Mouse (Mus musculus): ENCODE results near the gene Krt16.
"Not testable (repeated sequence)": the region's sequence is repeated elsewhere in the genome, so short reads cannot be mapped to it uniquely, and the experiment has no call there.

Krt16 gene

DNA sequence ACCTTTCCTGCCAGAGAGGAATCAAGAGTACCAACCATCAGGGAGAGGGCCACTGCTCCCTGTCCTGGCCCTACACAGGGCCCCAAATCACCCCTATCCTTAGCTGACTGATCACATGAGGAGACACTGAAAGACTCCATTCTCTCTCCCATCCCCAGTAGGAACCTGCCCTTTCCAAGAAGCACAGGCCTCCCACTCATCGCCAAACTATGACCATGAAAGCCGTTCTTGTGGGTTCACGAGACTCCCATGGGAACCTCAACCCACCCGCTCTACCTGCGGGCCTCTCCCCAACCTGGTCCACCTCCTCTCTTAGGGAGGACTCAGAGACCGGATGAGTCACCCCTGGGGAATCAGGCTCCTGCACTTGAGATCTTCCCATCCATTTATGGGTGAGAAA lies 6.8 kb upstream of the Krt16 start:
- DNase-seq, result no peak

DNA sequence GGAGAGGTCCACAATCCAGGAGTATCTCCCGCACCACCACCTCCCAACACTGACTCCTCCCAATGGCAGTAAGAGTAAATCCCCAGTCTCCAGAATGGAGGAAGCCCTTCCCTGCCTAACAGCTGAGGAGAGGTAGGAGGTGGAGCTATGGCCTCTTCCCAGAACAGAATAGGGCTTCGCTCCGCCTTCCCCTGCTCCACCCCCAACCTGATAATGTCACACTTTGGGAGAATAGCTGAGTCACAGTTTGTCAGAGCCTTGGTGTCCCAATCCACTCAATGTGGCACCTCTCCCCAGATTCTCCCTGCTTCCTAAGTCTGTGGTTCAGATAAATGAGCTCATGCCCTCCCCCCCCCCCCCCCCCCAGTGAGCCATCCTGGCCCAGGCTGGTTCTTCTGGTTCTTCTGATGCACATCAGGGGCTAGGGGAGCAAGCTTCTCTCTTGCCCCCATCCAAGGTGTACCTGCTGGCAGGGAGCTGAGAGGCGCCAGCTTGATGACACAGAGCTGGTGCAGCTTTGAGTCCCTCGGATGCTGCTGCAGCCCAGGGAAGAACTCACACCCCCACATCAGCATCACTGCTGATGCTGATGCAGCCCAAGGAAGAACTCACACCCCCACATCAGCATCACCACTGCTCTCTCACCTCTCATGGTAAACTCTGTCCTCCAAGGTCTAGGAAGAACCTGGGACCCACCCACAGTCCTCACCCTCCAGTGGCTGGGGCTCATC lies 5.8 kb upstream of the Krt16 start:
- DNase-seq, result no peak

DNA sequence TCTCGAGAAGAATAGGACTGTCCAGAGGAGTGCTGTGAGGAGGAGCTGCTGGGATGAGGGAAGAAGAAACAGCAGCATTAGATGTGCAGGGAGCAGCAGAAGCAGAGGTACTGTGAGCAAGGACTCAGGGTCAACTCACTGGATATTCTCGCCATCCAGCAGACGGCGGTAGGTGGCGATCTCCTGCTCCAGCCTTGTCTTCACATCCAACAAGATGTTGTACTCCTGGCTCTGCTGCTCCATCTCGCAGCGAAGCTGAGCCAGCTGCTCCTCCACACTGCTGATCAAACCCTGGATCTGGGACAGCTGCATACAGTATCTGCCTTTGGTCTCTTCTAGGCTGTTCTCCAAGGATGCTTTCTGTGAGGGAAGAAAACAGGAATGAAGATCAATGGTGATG lies 2.2 kb downstream of the Krt16 start:
- not testable (repeated sequence) for DNase-seq

DNA sequence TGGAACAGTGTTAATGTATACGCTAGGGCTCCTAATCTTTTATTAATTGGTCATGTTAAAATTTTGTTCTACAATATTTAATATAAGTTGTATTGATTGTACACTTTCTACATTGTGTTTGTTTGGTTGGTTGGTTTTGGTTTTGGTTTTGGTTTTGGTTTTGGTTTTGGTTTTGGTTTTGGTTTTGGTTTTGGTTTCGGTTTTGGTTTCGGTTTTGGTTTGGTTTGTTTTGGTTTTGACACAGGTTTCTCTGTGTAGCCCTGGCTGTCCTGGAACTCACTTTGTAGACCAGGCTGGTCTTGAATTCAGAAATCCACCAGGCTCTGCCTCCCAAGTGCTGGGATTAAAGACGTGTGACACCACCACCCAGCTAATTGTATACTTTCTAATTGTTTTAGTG lies 8.4 kb downstream of the Krt16 start:
- DNase-seq, result not testable (repeated sequence)

DNA sequence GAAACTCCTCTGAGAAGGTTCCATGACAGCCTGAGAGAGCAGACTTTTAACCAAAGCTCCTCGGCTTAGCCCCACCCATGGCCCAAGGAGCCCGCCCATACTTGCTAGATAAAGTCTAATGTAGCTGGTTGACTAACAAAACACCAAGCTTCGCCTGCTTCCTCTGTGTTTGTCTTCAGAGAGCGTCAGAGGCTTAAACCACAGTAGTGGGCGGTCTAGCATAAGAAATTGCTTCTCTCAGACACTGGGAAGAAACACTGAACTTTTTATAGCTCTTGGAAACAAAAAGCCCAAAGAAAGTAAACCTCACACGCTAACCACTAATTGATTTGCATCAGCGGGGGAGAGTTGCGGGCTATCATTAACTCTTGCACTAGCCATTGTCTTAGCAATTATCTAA lies 27.0 kb downstream of the Krt16 start:
- no peak for DNase-seq

DNA sequence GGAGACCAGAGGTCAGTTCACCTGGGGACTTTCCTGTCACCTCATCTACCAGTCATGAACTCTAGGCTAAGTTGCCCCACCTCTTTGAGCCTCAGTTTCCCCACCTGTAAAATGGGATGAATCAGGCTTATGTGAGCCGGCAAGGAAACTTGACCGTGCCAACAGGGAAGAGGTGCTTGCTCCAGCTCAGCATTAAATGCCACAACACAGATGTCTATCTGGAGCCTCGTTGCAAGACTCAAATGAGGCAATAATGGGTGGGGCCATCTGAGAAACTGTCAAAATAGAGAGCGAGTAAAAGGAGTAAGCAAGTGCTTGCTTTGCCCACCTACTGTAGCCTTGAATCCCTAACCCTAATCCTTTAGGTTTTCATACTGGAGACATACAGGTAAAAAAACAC lies 29.4 kb downstream of the Krt16 start:
- DNase-seq, result no peak

DNA sequence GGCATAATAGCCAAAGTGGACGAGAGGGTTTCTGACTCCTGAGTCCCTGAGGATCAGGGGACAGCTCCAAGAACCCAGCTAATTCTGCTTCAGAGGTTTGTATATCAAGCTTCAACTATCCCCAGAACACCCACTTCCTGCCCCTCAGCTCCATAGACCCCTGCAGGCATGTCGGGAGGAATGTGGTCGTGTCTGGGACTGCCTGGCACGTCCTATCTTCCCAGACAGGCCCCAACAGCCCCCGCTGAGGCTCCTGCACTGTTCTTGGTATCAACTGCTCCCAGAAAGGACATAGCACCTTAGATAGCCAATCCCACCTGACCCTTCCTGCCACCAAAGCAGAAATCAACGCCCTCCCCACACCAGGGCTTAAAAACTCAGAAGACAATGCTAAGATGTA lies 40.2 kb downstream of the Krt16 start:
- DNase-seq, result no peak

DNA sequence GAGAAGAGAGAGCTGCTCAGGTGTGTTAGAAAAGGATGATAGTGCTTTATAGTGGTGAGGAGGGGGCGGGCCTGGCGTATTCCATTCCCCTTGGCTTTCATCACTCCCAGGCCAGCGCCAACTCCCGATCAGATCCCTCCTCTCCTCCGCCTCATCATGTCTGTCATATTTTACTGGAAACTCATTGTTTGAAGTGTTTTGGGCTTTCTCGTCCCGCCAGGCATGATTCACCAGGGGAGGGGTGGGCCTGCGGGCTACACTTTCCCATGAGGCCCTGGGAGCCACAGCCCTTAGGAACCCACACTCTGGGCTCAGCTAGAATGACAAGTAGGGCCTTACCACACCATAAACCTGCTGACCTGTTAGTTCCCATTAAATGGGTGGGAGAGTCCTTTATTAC lies 41.2 kb downstream of the Krt16 start, which contains the start of gene Krt14:
TSS of gene Krt14 (minus strand) at position 51 of the 400 bp plus-strand sequence.
- no peak for DNase-seq

DNA sequence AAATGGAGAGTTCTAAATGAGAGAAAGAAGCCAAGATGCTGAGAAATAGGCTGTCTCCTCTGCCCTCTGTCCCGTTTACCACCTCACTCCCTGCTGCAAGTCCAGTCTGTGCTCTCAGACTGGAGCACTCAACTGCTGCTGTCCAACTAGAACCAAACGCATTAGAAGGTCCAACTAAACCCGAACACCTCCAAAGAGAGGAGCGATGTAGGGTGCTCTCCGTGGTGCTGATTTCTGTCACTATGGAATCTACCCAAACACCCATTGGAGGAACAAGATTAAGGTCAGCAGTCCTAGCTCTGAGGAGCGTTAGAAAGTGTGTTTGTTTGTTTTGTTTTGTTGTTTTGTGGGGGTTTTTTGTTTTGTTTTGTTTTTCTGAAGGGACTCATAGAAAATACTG lies 45.3 kb downstream of the Krt16 start:
- peak; percentile 8 to 18 for DNase-seq

DNA sequence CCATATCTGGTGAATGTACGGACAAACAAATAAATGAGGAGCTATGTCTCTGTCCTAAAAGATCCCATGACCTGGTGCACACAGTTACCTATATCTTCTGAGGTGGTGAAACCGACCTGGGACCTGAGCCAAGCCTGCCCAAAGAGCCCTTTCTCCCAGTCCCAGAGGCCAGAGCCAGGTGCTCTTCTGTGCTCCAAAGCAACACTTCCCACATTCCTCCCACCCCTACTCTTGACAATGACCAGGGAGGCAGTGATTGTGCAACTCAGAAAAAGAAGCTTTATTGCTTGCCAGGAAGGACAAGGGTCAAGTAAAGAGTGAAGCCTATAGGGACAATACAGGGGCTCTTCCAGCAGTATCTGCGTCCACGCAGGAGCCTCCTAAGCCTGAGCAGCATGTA lies 45.8 kb downstream of the Krt16 start:
- no peak for DNase-seq

DNA sequence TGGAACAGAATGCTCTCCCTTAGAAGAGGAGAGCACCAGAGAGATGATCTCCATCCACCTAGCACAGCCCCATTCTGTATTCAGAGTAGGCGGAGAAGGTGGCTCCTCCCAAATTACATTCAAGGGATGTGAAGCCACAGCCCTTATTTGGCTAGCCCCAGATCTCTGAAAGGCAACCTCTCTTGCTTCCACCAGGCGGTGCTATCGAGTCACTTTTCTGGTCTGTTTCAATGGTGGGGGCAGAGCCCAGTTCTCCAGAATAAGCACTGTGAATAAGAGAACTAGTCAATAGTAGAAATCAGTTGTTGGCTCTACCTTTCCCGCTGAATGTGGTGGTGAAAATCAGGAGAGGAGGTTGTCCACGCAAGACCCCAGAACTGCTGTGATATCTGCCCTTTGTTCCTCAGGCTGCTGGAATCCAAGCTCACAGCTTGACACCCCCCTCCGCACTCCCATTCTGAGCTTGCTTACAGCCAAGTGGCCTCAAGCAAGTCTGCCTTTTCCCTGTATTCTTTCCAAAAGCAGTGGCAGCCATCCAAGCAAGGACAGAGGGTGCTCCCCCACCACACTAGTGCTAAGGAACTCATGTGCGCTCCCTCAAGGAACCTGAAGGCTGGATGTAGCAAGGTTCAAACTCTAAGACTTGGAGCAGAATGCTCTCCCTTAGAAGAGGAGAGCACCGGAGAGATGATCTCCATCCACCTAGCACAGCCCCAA lies 48.4 kb downstream of the Krt16 start:
- DNase-seq, result no peak

DNA sequence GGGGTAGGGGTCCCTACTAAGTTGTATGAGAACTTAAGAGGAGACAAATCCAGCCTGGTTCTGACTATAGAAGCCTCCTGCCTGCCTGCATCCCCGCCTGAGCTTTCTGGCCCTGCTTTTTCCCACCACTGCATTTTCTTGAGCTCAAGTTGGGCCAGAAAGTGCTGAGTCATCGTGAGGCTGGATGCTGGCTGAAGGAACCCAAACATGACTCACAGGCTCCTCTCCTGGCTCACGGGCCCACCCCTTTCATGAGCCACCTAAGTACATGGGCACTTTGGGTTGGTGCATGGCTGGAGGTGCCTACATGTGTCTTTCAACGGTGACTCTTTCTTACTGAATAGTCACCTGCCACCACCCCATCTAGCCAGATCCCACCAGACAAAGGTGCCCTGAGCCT lies 50.0 kb downstream of the Krt16 start:
- DNase-seq, result no peak
